Mouse (Mus musculus): ENCODE results near the gene Cyyr1. TPM values are rescaled to one million over a fixed set of nuclear protein-coding genes. Genes with fewer than 3 reads are reported as not detected.
"Not testable (repeated sequence)": the region's sequence is repeated elsewhere in the genome, so short reads cannot be mapped to it uniquely, and the experiment has no call there.

Cyyr1 gene
- not detected for total RNA-seq (2018; cell fraction: chromatin; rRNA removed)
- total RNA-seq (2018; cell fraction: cytosol; rRNA removed), result not detected
- not detected for total RNA-seq (2018; cell fraction: nucleus; rRNA removed)
- polyA plus RNA-seq (2018), result 0.05 TPM in 1 of 3 replicates, not detected in the others

DNA sequence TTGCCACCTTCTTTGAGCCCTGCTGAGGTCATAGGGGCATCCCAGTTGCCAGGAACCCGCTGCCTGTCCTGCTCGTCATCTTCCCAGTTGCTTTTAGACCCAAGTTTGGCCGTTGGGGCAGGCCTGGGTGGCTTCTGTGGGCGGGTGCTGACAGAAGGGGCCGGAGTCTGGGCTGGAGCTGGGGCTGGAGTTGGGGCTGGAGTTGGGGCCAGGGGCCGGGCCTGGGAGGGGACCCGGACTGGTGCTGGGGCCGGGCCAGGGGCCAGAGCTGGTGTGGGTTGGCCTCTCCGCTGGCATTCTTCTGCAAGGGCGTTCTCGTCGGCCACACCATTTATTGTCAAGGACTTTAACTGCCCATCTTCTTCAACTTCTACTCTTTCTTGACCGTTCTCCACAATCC lies at the start of gene Cyyr1:
Cyyr1 (minus strand) TSS at position 101 of the 400 bp plus-strand sequence.
- not testable (repeated sequence) for H3K36me3 ChIP-seq (ENCODE audit: inconsistent target); H3K79me2 ChIP-seq (ENCODE audit: inconsistent target); H3K27ac ChIP-seq; H3K4me3 ChIP-seq (ENCODE audit: inconsistent target)
- WGBS (ENCODE audit: missing documents), result no CpG with 5 or more reads among the region's 13 CpGs

- no peaks in the 10 kb centered on the region for H3K36me3 ChIP-seq (ENCODE audit: inconsistent target)
- 82% methylated on average over 7 of the region's 7 CpGs for WGBS (ENCODE audit: missing documents)
- no peak overlapping the region for H3K4me3 ChIP-seq (ENCODE audit: inconsistent target)
Measured at GRCm38 (mm10) chr16:85588844-85589243, 35.6 kb upstream of the Cyyr1 start.

DNA sequence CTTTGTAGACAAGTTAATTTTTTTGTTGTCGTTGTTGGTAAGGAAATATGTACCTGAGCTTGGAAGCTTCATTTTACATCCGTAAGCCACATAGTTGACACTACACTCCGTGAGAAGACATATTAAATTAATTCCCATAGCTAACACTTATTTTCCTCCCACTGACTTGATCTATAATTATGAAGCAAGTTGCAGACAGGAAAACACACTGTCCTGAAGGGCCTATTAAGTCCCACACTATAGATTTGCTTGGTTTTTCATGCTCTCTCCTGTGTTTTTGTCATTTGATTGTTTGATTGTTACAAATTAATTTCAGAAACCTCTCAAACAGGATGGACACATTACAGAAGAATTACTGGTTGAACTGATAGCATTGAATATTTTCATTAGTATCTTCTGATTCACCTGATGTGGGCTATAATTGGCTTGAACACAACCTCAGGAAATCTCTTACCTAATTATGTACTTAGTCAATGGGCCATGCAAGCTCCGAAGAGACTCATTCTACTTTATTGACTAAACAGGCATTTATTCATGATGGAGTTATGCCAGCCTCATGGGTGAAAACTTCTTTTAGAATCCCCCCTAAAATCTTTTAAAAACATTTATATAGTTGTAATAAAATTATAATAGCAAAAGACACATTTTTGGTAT lies 34.5 kb upstream of the Cyyr1 start:
- Histone ChIP-seq H3K36me3 (ENCODE audit: inconsistent target) (no peaks in the 10 kb centered on the region), H3K79me2 (ENCODE audit: inconsistent target) (no peaks in the 10 kb centered on the region), H3K4me3 (ENCODE audit: inconsistent target) (no peak overlapping the region), H3K27ac (no peak overlapping the region)
- WGBS (ENCODE audit: missing documents), result 92% methylated on average over 4 of the region's 4 CpGs

More at GRCm38 (mm10) chr16:85588844-85589243, 35.6 kb upstream of the Cyyr1 start:
- Histone ChIP-seq H3K79me2 (ENCODE audit: inconsistent target) (no peaks in the 10 kb centered on the region), H3K27ac (no peak overlapping the region)

DNA sequence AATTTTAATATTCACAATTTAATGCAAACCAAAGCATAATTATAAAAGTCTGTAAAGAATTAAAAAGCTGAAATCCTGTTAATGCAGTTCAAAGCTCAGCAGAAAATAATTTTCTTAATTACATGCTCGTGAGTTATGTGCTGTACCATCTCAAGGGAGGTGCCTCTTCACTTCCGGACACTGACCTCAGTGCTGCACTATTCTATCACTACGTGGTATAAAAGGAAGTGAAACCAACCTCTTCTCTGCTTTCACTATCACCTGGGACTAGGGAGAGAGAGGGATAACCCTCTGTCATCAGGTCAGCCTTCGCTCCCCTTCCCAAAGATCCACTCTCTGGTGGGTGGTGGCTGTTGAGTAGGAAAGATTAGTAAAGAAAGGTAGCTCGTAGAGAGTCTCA lies 13.3 kb upstream of the Cyyr1 start:
- no peak overlapping the region for H3K27ac ChIP-seq
- WGBS (ENCODE audit: missing documents), result 60% methylated on average over 5 of the region's 5 CpGs
- no peaks in the 10 kb centered on the region for H3K36me3 ChIP-seq (ENCODE audit: inconsistent target)
- H3K4me3 ChIP-seq (ENCODE audit: inconsistent target), result no peak overlapping the region
- no peaks in the 10 kb centered on the region for H3K79me2 ChIP-seq (ENCODE audit: inconsistent target)

DNA sequence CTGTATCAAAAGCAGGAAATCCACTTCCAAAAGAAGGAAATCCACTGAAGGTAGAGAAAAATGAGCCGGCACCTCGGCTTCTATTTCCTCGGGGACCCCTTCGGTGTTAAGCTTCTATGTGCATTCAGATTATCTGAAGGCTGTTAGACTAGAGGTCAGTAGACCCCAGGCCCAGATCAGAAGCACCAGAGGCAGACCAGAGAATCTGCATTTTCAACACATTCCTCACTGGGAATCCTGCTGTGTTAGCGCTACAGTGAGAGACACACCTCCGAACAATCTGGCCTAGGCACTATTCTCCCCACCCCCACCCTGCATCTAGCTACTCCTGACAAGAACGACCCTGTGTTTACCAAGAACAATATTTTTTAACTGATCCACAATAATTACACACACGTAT lies 641 bp upstream of the Cyyr1 start:
- Histone ChIP-seq H3K27ac (no peak overlapping the region), H3K79me2 (ENCODE audit: inconsistent target) (no peaks in the 10 kb centered on the region), H3K36me3 (ENCODE audit: inconsistent target) (no peaks in the 10 kb centered on the region), H3K4me3 (ENCODE audit: inconsistent target) (no peak overlapping the region)
- WGBS (ENCODE audit: missing documents), result 80% methylated on average over 5 of the region's 8 CpGs

GRCm38 (mm10) chr16:85551976-85552375 lies 1.2 kb downstream of the Cyyr1 start:
- H3K4me3 ChIP-seq (ENCODE audit: inconsistent target); H3K27ac ChIP-seq; H3K79me2 ChIP-seq (ENCODE audit: inconsistent target); H3K36me3 ChIP-seq (ENCODE audit: inconsistent target): not testable (repeated sequence)
- no CpG with 5 or more reads among the region's 11 CpGs for WGBS (ENCODE audit: missing documents)

GRCm38 (mm10) chr16:85549971-85550567 lies 3.1 kb downstream of the Cyyr1 start:
- WGBS (ENCODE audit: missing documents), result 3% methylated on average over 25 of the region's 25 CpGs
- no peak overlapping the region for H3K27ac ChIP-seq
- no peak overlapping the region for H3K4me3 ChIP-seq (ENCODE audit: inconsistent target)
- H3K79me2 ChIP-seq (ENCODE audit: inconsistent target), result no peaks in the 10 kb centered on the region
- no peaks in the 10 kb centered on the region for H3K36me3 ChIP-seq (ENCODE audit: inconsistent target)

- no peaks in the 10 kb centered on the region for H3K36me3 ChIP-seq (ENCODE audit: inconsistent target)
- H3K27ac ChIP-seq, result no peak overlapping the region
- 39% methylated on average over 6 of the region's 6 CpGs for WGBS (ENCODE audit: missing documents)
- H3K79me2 ChIP-seq (ENCODE audit: inconsistent target), result no peaks in the 10 kb centered on the region
- H3K4me3 ChIP-seq (ENCODE audit: inconsistent target), result no peak overlapping the region
Measured at GRCm38 (mm10) chr16:85546519-85546918, 6.7 kb downstream of the Cyyr1 start.

DNA sequence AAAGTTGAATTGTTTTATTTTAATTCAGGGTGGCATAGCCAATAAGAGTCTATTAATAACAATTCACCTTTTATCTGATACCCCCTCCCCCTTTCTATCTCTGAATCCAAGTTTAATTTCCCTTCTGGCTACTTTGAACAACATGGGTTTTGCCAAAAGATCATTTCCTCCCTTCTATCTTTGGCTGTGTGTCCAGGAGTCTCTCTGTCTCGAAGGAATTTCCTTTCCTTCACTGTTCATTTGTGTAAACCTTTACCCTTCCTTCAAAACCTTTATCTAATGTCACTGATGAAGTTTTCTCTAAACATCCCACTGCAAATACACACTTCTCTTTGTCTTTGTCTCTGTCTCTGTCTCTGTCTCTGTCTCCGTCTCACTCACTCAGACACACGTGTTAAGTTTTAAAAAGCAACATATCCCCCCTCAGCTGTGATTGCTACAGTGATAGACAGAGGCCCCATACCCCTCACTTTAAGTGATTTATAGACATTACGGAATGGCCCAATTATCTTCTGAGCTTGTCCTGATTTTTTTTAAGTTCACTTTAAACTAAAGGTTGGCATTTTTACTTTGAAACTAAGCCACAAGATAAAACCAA lies 11.4 kb downstream of the Cyyr1 start:
- H3K4me3 ChIP-seq (ENCODE audit: inconsistent target), result no peak overlapping the region
- 72% methylated on average over 4 of the region's 4 CpGs for WGBS (ENCODE audit: missing documents)
- H3K36me3 ChIP-seq (ENCODE audit: inconsistent target), result no peaks in the 10 kb centered on the region
- H3K27ac ChIP-seq, result no peak overlapping the region
- H3K79me2 ChIP-seq (ENCODE audit: inconsistent target), result no peaks in the 10 kb centered on the region

DNA sequence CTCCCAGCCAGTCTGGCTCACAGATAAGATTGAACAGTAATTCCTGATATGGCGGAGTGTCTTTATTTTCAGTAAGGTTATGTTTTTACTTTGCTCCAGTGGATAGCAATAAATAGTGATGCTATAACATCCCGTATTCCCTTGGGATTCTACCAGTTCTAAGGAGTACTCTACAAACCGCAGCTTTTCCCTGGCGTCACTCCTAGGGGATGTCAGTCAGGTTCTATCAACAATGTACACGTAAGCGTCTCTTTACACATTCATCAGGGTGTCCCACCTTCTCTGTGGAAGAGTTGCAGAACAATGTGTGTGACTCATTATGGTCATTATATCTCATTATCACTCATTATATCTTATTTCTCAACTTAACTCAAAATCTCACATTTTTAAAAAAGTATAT lies 12.2 kb downstream of the Cyyr1 start:
- H3K27ac ChIP-seq, result no peak overlapping the region
- 90% methylated on average over 6 of the region's 6 CpGs for WGBS (ENCODE audit: missing documents)
- H3K79me2 ChIP-seq (ENCODE audit: inconsistent target), result no peaks in the 10 kb centered on the region
- no peak overlapping the region for H3K4me3 ChIP-seq (ENCODE audit: inconsistent target)
- H3K36me3 ChIP-seq (ENCODE audit: inconsistent target), result no peaks in the 10 kb centered on the region

DNA sequence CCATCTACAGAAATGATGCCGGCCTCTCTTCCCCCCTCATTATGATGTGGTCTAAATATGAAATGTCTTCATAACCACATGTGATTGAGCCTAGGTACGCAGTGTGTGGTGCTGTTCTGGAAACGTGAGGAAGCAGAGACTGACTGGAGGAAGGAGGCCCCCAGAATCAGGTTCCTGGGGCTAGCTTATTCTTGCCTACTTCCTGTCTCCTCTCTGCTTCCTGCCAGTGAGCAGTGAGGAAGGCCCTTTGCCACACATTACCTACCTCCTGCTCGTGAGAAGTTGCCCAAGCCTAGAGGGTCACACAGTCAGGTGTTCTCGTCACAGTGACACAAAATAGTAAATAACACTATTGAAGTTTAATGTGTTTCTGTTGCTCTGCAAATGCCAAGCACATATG lies 14.8 kb downstream of the Cyyr1 start:
- H3K4me3 ChIP-seq (ENCODE audit: inconsistent target), result no peak overlapping the region
- no peaks in the 10 kb centered on the region for H3K36me3 ChIP-seq (ENCODE audit: inconsistent target)
- no peaks in the 10 kb centered on the region for H3K79me2 ChIP-seq (ENCODE audit: inconsistent target)
- no peak overlapping the region for H3K27ac ChIP-seq
- WGBS (ENCODE audit: missing documents), result 21% methylated on average over 5 of the region's 5 CpGs

GRCm38 (mm10) chr16:85536075-85536474 lies 17.1 kb downstream of the Cyyr1 start:
- Histone ChIP-seq H3K79me2 (ENCODE audit: inconsistent target) (no peaks in the 10 kb centered on the region), H3K36me3 (ENCODE audit: inconsistent target) (no peaks in the 10 kb centered on the region), H3K27ac (no peak overlapping the region), H3K4me3 (ENCODE audit: inconsistent target) (no peak overlapping the region)
- 87% methylated on average over 7 of the region's 8 CpGs for WGBS (ENCODE audit: missing documents)

DNA sequence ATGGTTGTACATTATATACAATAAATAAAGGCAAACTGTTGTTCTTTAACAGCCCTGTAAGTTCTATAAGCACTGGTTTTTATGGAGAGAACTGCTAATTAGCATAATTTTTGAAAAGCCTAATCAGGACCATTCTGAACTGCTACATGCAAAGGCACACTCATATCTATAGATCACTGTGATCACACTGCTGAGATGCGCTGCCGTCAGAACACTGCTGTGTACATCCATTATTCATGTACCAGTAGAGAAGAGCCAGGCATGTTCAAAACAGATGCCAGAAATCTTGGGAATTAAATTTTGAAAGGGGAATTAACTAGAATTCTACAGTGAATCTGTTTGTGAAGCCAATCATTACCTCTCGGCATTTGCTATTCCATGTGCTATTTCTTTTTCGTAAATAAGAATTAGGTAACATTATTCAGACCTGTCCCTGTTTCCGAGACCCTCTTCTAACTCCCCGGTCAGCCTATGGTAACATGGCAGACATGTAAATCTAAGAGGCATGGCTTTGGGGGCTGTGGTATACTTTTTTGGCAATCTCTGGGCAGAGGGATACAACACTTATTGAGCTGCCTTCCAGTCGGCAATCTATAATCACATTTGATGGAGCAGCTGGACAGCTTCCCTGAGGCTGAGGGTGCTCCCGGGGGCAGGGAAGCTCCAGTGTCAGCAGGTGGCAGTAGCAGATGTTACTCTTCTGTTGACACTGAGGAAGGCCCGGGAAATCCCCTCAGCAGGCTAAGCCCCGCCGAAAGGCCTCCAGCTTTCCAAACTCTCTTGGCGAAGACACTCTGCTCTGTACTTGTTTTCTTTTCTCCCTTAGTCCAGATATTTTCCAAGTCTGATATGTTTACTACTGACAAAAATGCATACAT lies 25.2 kb downstream of the Cyyr1 start:
- Histone ChIP-seq H3K4me3 (ENCODE audit: inconsistent target) (no peak overlapping the region), H3K27ac (no peak overlapping the region), H3K79me2 (ENCODE audit: inconsistent target) (no peaks in the 10 kb centered on the region), H3K36me3 (ENCODE audit: inconsistent target) (no peaks in the 10 kb centered on the region)
- 87% methylated on average over 11 of the region's 12 CpGs for WGBS (ENCODE audit: missing documents)

GRCm38 (mm10) chr16:85524589-85524988 lies 28.6 kb downstream of the Cyyr1 start:
- WGBS (ENCODE audit: missing documents), result 91% methylated on average over 8 of the region's 8 CpGs
- Histone ChIP-seq H3K79me2 (ENCODE audit: inconsistent target) (no peaks in the 10 kb centered on the region), H3K36me3 (ENCODE audit: inconsistent target) (no peaks in the 10 kb centered on the region), H3K27ac (no peak overlapping the region), H3K4me3 (ENCODE audit: inconsistent target) (no peak overlapping the region)
